Mouse (Mus musculus): ENCODE results near the gene Zfp93. TPM values are rescaled to one million over a fixed set of nuclear protein-coding genes. Genes with fewer than 3 reads are reported as not detected.

Gene Zfp93
- total and polyA plus RNA-seq, 3 experiments, result not detected

GRCm38 (mm10) chr7:24268176-24269155, 1.8 kb upstream of the Zfp93 start:
- Histone ChIP-seq H3K4me1 (ENCODE audit: control insufficient read depth in 1 of 2, insufficient read depth in 2 of 2, low read length in 2 of 2) (no peaks in the 10 kb centered on the region), H3K4me3 (ENCODE audit: control insufficient read depth in 1 of 2, insufficient read depth in 1 of 2, low read depth in 2 of 2, low read length in 2 of 2) (no peak overlapping the region), H3K36me3 (ENCODE audit: control insufficient read depth in 1 of 2, insufficient read depth in 2 of 2, low read length in 2 of 2) (no peaks in the 10 kb centered on the region), H3K27ac (ENCODE audit: control insufficient read depth, low read depth, low read length) (no peak overlapping the region), H3K9me3 (replicated peaks; ENCODE audit: insufficient read depth, low read length) (no peaks in the 10 kb centered on the region), H3K27me3 (ENCODE audit: control insufficient read depth in 1 of 2, insufficient read depth in 2 of 2, low read length in 2 of 2) (no peaks in the 10 kb centered on the region; a peak in 1 of 4 replicates), H3K9ac (ENCODE audit: control insufficient read depth, low read depth, low read length, poor library complexity, severe bottlenecking) (no peak overlapping the region), H3K79me2 (ENCODE audit: control insufficient read depth, insufficient read depth, low read length, poor library complexity) (no peaks in the 10 kb centered on the region)
- TF ChIP-seq BHLHE40 (IDR thresholded peaks at IDR 0.05; ENCODE audit: borderline replicate concordance, low read depth, low read length) (no peak), JUND (IDR thresholded peaks at IDR 0.05; ENCODE audit: low read depth, low read length) (no peak), POLR2A (IDR thresholded peaks at IDR 0.05; ENCODE audit: control insufficient read depth in 1 of 2, insufficient read depth in 1 of 2, low read depth in 1 of 2, low read length in 2 of 2, poor library complexity in 1 of 2) (no peak), TAL1 (IDR thresholded peaks at IDR 0.05; ENCODE audit: low read length) (no peak), ZC3H11A (IDR thresholded peaks at IDR 0.05; ENCODE audit: low read depth, low read length) (no peak), KAT2A (conservative IDR thresholded peaks at IDR 0.05; ENCODE audit: low read depth, low read length) (no peak), POLR2AphosphoS5 (IDR thresholded peaks at IDR 0.05; ENCODE audit: borderline replicate concordance, low read depth, low read length) (no peak), GATA1 (IDR thresholded peaks at IDR 0.05; ENCODE audit: low read depth, low read length) (no peak), CHD2 (IDR thresholded peaks at IDR 0.05; ENCODE audit: low read length) (no peak), POLR2AphosphoS2 (IDR thresholded peaks at IDR 0.05; ENCODE audit: low read length) (no peak), MAZ (IDR thresholded peaks at IDR 0.05; ENCODE audit: low read depth, low read length) (no peak), ZMIZ1 (IDR thresholded peaks at IDR 0.05; ENCODE audit: low read depth, low read length) (no peak), TCF12 (IDR thresholded peaks at IDR 0.05; ENCODE audit: low read depth, low read length) (no peak)
- no peak for DNase-seq (ENCODE audit: low read depth, low spot score)

- Histone ChIP-seq H3K9me3 (replicated peaks; ENCODE audit: insufficient read depth, low read length) (no peaks in the 10 kb centered on the region), H3K79me2 (ENCODE audit: control insufficient read depth, insufficient read depth, low read length, poor library complexity) (no peaks in the 10 kb centered on the region), H3K27ac (ENCODE audit: control insufficient read depth, low read depth, low read length) (no peak overlapping the region), H3K27me3 (ENCODE audit: control insufficient read depth in 1 of 2, insufficient read depth in 2 of 2, low read length in 2 of 2) (no peaks in the 10 kb centered on the region; a peak in 1 of 4 replicates), H3K36me3 (ENCODE audit: control insufficient read depth in 1 of 2, insufficient read depth in 2 of 2, low read length in 2 of 2) (no peaks in the 10 kb centered on the region), H3K4me1 (ENCODE audit: control insufficient read depth in 1 of 2, insufficient read depth in 2 of 2, low read length in 2 of 2) (no peaks in the 10 kb centered on the region), H3K4me3 (ENCODE audit: control insufficient read depth in 1 of 2, insufficient read depth in 1 of 2, low read depth in 2 of 2, low read length in 2 of 2) (no peak overlapping the region), H3K9ac (ENCODE audit: control insufficient read depth, low read depth, low read length, poor library complexity, severe bottlenecking) (no peak overlapping the region)
- TF ChIP-seq TCF12 (IDR thresholded peaks at IDR 0.05; ENCODE audit: low read depth, low read length), result no peak
- TF ChIP-seq POLR2A (IDR thresholded peaks at IDR 0.05; ENCODE audit: control insufficient read depth in 1 of 2, insufficient read depth in 1 of 2, low read depth in 1 of 2, low read length in 2 of 2, poor library complexity in 1 of 2), result no peak
- TF ChIP-seq KAT2A (conservative IDR thresholded peaks at IDR 0.05; ENCODE audit: low read depth, low read length), result no peak
- no peak for TF ChIP-seq MAZ (IDR thresholded peaks at IDR 0.05; ENCODE audit: low read depth, low read length)
- no peak for TF ChIP-seq ELF1 (IDR thresholded peaks at IDR 0.05; ENCODE audit: low read depth, low read length)
- DNase-seq (ENCODE audit: low read depth, low spot score), result no peak
These were observed 964 bp upstream of the Zfp93 start for GRCm38 (mm10) chr7:24269256-24269655.
